Mouse (Mus musculus): ENCODE results near the gene Cenpo. TPM values are rescaled to one million over a fixed set of nuclear protein-coding genes. Genes with fewer than 3 reads are reported as not detected.

Gene Cenpo
- total RNA-seq, 4 experiments from 2014 or later = 8.3 to 15.3 (median 12.2) TPM

DNA sequence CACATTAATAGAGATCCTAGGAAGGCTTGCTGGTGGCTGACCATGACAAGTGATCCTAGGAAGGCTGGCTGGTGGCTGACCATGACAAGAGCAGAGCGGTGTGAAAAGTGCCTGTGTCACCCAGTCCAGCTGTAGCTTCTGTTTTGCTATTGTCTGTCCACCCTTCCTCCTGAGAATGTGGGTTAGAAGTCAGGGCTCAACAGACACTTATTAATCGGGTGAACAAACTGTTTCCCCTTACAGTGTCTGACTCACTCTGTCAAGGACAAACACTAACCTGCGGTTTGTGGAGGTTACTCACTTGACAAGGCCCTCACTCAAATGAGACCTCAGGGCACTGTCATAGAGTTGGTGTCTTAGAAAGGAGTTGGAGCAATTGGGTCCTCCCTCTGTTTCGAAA lies 35.4 kb downstream of the Cenpo start:
- peak; percentile 54 for DNase-seq

DNA sequence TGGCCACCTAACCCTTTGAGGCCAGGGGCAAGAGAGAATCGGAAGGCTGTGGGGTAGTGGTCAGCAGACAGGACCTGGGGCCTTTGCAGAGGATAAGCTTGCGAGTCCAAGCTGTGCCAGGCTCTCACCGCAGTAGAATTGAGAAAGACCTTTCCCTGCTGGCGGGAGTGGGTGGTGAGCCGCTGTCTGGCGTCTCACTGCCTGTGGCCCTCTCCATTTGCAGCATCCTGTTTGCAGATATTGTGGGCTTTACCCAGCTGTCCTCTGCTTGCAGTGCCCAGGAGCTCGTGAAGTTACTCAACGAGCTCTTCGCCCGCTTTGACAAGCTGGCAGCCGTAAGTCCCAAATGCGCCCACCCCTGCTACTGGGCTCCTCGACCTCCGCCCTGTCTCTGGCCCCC lies 39.5 kb downstream of the Cenpo start:
- no peak for DNase-seq

DNA sequence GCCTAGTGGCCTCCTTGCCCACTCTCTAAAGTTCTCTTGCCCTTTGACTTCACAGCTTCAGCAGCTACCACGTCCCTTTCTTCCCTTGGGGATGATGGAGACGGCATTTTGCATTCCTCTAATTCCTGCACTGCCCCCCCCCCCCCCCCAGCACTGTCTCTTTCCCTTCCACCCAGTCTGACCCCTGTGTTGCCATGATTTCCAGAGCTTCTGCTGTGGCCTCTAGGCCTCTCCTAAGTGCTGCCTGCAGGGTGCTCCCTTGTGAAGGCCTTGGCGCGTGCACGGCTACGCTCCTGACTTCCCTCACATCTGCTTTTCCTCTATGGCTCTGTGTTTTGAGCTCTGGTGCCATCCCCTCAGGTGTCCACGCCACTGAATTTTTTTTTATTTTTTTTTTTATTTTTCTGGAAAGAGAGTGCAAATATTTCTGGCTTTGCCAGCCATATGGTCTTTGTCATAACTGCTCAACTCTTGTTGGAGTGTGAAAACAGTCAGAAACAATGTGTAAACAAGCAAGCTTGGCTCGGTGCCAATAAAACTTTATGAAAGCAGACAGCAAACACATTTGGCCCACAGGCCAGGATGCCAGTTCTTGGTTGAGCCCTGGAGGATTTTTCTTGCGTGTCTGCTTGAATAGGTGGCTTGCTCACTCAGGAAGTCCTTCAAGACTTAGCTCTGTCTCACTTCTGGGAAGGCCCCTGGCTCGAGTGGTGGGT lies 40.9 kb downstream of the Cenpo start:
- DNase-seq = no peak

DNA sequence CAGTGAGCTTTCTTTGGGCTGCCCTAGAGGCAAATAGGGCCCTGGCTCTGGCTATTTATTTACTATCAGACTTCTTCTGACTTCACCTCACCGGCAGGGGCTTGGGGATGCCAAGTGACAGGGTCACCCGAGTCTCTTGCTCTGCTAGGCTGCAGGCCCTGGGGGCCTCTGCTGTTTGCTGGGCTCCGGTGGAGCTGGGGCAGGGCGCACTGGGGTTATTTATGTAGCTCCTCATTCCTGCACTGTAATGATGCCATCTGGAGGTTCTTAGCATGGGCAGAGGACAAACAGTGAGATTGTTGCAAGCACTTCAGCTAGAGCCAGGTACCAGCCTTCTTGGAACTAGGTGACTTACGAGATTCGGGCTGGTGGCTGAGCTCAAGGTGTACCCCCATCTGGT lies 41.6 kb downstream of the Cenpo start:
- DNase-seq = no peak

DNA sequence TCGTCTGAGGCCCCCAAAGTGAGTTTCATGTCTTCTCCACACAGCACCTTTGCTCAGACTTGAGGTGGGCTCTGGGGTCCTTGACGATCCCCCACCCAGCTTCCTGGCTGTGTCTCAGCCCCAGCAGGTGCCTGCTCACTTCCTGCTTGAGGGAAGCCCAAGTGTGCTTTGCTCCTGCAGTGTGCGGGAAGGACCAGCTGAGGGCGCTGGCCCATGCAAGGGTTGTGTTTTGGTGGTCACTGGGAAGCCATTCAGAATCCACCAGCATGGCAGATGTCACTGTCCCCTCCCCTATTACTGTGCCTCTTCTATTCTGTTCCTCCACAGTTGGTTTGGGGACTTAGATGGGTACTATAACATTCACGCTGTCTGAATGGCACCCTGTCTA lies 45.0 kb downstream of the Cenpo start:
- DNase-seq = no peak

DNA sequence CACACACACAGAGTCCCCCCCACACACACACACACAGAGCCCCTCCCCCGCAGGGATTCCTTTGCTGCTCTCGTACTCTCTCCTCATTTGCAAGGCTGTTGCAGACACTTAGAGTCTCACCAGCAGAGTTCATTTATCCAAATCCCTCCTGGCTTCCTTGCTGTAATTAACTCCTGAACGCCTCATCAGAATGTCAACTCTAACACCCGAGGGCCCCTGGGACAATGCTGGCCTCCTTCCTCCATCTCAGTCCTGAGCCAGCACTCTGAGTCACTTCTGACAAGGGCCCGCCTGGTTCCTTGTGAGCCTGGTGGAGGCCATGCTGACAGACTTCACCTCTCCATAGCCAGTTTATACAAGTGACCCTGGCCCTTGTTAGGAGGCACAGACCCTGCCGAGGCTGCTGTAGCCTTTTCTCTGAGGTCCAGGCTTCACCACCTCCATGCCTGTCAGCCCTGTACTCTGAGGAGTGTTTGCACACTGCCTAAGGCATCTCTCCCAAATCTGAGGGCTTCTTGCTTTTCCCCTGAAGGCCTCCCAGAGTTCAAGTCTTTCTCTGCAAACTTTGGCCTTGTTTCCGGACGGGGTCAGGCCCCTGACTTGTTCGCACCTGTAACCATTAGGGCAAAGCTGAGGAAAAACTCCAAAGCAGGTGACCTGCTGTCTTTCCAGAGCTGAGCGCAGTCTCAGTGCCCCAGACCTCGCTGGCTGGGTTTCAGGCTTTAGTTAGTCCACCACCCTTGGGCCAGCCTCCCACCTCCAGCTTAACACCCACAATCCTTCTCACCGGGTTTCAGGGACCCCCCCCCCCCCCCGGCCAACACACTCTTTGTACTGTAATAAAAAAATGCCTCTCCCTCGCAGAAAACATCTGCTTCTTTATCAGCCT lies 45.7 kb downstream of the Cenpo start:
- DNase-seq = peak; percentile 72

DNA sequence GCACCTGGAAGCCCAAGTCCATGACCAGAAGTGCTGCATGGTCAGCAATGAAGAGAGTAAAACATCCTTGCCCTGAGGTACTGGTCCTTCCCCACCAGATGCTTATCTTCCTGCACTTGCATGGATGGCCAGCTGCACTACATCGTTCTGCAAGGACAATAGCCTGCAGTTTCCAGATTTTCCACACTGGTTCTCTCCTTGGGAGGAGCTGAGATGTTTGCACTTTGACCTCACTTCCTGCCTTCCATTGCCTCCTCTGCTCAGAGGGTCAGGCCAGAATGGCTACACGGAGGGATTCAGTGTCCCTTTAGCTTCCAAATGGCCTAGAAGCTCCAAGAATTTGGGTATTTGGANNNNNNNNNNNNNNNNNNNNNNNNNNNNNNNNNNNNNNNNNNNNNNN lies 49.4 kb downstream of the Cenpo start:
- no peak for DNase-seq

DNA sequence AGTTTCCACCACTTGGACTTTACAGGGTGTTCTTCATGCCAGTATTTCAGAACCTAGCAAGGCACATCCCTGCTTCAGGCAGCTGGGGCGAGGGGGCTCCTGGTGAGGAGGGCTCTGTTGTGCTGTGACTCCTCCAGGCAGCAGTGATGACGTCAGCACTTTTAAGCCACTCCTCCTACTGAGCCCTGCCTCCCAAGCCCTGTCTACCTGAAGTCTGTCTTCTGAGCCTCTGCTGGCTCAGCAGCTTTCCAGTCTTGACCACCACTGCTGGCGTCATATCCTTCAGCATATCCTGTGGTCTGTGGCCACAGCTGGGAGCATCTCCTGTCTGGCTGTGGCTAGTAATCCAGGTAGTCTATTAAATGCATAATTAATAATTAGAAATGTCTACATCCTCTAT lies 53.6 kb downstream of the Cenpo start:
- DNase-seq = no peak

DNA sequence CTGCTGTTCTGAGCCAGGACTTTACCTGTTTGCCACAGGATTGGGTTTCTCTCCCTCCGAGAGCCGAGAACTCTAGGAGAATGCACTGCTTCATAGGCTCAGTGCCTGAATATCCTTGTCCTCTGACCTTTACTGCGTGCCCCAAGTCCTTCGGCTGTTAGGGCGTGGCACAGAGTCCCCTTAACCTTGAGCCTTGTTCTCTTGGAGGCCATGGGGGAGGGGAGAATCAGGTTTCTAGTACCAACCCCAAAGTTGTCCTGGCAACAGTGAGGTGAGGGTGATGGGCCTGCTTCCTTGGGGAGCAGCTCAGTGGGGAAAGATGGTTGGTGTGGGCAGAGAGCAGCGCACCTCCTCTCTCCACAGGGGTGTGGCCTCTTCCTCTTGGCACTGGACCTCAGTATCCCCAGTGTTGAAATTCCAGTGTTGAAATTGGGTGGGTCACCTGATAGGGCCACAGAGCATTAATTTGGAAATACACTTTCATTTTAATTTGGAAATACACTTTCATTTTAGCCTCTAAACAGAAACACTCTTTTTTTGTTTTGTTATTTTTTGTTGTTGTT lies 54.3 kb downstream of the Cenpo start:
- DNase-seq = no peak

DNA sequence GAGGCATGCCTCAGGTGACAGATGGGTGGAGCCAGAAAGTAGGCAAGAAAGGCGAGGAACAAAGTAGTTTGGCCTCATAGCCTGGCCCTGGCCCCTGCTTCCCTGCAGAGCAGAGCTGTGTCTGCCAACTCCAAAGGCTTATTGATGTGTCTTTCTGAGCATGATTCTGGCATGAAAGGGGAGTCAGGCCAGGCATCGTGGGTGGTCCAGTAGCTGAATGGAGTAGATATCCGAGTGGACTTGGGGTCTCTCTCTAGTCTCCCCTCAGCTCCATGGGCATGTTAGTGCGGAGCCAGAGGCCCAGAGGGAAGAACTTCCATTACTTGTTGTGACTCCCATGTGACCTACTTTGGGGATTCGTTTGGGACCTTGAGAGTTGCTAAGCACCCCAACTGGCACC lies 55.3 kb downstream of the Cenpo start:
- DNase-seq = no peak

DNA sequence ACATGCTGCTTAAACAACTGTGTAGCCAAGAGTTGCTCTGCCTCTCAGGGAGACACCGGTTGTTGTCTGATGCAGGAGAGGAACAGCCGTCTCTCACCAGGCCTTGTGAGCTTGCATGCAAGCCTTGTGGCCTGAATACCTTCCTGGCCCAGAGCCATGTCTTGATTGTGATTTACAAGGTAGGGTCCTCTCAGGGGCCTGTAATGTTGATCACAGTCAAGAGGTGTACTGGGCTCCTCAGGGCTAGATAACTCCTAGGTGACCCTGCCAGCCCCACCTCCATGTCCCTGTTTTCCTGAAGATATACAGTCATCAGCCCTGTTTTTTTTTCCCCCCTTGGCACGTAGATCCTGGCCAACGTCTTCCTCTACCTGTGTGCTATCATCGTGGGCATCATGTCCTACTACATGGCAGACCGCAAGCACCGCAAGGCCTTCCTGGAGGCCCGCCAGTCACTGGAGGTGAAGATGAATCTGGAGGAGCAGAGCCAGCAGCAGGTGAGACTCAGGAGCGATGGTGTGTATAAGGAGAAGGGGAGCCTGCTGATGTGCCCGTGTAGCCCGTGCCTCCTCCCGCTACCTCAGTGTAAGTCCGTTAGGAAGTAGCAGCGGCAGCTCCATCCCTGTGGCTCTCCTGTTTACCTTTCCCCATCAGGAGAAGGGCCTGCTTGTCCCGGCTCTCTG lies 60.8 kb downstream of the Cenpo start:
- no peak for DNase-seq

DNA sequence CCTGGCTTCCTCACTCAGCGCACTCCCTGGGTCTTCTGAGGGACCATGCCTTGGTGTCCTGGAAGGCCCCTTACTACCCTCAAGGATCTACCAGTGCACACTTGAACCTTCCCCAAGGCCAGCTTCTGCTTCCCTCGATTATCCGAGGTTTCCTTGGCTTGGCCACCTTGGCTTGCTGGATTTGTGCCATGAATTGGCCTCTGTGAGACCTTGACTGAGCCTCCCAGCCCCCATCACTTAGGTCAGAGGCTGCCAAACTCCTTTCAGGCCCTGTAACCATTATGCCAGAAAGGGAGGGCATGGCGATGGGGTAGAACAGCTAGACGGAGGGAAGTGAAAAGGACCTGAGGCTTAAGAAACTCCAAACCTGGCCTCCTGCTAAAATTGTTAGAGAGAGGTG lies 64.5 kb downstream of the Cenpo start:
- DNase-seq = no peak

DNA sequence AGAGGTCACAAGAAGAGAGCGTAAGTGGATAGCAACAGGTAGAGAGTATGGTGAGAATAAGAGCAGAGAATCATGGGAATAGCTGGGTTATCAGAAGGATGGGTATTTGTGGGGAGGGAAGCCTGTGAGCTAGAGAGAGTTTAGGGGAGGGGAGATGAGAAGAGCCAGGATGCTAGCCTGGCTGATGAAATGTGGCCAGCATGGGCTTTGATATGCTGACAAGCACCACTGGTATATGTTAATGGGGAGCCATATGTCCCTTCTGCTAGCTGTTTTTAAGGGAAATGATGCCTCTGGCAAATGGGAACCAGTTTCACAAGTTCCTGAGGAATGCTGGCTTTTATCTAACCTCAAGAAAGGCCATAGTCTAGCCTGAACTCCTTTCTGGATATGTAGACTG lies 65.0 kb downstream of the Cenpo start:
- DNase-seq = no peak

DNA sequence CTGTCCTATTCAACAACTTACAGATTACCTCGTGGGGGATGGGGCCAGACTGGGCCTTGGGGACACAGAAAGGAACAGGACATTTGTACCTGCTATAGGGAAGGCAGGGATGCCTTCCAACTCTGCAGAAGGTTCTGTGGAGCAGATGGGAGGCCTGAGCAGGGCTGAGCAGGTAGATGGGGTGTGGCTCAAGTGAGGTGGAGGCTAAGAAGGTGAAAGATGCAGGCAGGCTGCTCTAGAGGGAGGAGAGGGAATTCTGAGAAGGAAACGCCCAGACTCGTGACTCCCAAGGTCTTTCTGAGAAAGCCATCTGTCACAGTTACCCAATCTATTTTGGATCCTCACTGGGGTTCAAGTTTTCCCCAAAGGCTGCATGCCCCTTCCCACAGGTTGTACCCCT lies 67.1 kb downstream of the Cenpo start:
- no peak for DNase-seq

DNA sequence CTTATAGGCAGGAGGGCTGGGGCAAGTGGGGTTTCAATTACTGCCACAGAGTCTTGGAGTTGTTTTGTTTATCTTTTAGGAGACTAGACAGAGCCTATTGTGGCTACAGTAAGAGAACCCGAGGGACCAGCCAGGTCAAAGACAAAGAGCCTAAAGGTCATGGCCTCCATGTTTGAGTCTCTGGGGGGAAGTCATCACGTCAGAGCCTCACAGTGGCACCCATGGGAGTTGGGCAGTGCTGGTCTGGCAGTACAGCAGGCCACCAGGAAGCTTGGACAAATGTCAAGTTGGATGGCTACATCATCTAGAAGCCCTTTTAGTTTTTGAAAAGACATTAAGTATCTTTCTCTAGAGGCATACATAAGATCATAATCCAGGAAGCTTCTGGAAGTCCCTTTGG lies 71.2 kb downstream of the Cenpo start:
- DNase-seq = no peak

DNA sequence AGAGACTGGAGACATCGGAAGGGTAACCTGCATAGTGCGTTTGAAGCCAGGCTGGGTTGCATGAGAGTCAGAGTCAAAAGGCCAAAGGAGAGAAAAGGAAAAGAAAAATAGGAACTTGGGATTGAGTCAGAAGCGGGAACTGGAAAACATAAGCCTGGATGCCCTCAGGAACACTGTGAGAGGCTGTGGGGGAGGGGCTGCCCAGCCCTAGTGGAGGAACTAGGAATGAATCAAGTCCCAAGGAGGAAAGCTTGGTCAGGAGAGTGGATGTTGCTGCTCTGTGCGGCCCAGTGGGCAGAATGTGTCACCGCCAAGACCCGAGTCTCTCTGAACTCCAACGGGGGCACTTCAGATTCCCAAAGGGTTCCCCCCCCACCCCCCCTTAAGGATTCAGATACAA lies 73.8 kb downstream of the Cenpo start:
- DNase-seq = no peak

DNA sequence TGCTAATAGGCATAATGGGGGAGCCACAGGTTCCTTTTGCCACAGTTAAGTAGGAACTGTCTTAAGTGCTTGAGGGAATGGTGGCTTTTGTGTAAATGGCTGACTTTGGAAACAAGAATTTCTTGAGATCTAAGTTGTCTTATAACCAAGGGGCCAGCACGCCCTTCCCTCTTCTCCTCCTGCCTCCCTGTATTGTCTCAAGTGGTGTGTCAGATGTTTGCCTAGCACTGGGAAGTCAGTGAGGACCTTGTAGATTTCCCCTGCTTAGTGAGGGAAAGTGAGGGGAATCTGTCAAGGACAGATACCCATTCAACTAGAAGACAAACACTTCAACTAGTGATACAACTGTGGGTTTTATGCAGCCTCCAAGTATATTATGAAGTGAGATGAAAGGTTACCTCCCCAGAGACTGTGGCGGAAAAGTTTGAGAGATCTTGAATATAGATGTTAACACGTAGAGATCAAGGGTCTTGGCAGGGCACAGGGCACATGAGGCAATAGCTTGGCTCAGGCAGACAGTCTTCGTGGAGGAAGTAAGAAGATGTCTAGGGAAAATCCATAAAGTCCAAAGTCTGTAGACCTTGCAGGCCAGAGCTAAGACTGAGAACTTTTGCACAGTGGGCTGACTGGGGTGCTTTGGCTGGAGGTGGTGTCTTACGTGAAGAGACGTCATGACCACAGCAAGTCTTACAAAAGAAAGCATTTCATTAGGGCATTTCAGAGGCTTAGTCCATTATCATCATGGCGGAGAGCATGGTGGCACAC lies 75.0 kb downstream of the Cenpo start:
- no peak for DNase-seq

DNA sequence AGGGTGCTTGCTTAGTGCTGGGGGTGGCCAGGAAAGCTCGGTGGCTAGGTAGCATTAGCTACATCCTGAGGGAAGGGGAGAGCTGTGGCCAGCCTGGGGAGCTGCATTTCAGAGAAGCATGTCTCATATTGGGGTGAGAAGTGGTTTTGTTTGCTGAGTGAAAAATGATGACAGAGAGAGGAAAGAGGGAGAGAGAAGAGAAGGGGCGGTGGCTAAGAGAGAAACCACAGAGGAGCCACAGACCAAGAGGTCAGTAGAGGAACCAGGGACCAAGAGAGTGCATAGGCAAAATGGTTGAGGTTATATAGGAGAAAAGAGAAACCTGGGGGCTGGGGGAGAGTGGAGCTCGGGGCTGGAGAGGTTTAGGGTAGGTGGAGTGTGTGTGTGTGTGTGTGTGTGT lies 75.9 kb downstream of the Cenpo start:
- DNase-seq = no peak

DNA sequence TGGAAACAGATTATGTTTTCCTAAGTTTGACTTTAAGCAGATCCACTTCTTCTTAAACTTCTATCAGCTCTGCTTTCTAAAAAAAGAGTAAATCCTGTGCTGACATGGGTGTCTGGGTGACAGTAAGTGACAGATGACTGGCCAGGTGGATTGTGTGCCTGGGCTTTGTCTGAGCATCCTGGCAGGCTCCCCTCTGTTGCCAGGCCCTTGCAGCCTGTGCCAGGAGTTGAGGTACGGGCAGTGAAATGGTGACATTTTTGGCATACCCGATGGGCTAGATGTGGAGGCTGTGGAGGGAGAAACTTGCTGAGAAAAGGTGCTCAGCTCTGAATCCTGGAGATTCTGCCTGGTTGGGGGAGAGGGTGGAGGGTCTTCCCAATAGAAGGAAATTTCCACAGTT lies 76.6 kb downstream of the Cenpo start:
- DNase-seq = no peak

DNA sequence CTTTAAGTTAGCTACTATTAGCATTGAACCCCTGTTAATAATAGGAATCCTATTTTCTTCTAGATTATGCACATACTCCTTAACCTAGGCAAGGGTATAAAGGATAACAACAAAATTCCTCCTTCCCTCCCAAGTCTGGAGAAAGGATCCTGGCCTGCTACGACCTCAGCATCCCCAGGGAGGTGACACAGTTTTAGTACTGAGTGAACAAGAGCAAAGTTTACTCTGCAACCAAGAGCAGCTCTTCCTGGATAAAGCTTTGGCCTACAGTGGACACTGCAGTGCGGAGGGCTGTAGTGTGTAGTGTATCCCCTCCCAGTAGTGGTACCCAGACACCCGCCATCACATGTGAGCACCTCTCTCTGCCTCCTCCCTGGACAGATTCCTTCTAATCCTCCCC lies 82.1 kb downstream of the Cenpo start:
- no peak for DNase-seq

DNA sequence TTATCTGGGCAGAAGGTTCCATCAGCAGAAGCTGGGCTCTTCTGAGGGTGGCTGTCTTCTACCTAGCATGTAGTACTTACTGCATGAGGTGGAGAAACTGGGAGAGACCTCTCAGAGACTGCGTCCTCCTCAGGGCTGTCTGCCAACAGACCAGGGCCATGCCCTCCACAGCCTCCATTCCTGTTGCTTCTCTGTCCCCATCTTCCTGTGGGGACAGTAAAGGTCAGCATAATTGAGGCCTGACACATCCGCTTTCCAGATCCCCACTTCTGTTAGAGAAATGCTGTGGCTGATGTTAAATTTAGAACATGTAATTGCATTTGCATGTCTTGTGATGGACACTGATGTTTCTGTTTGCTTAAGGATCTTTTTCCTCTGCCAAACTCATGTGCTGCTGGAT lies 83.2 kb downstream of the Cenpo start:
- DNase-seq = no peak
